Mouse (Mus musculus) adrenal gland, adult 2 months (tissue): ENCODE measurements around the gene Gmip. TPM values are rescaled to one million over a fixed set of nuclear protein-coding genes. Genes with fewer than 3 reads are reported as not detected.
A peak's percentile ranks its signal among the peaks of the same experiment; 100 is the strongest.

Source experiments
- DNase-seq: peaks from one replicate; pipeline ENCODE4 v3.0.0; 2021
- polyA plus RNA-seq: library from polyadenylated mRNA; depleted of rRNA; stranded (reverse); fragments of >200 nt; gene quantifications from 2 replicates; pipeline ENCODE4 v1.2.3, GENCODE M21; 2012
- total RNA-seq, 2 experiments: library from RNA; stranded (reverse); gene quantifications; 2 replicates each; pipeline ENCODE4 v1.2.3; 2021

The Gmip gene
- total and polyA plus RNA-seq, 3 experiments, result 13.5 to 30.3 (median 13.6) TPM

GRCm38 (mm10) chr8:69804537-69804936 is 3.9 kb upstream of the Gmip start:
- no peak for DNase-seq

DNA sequence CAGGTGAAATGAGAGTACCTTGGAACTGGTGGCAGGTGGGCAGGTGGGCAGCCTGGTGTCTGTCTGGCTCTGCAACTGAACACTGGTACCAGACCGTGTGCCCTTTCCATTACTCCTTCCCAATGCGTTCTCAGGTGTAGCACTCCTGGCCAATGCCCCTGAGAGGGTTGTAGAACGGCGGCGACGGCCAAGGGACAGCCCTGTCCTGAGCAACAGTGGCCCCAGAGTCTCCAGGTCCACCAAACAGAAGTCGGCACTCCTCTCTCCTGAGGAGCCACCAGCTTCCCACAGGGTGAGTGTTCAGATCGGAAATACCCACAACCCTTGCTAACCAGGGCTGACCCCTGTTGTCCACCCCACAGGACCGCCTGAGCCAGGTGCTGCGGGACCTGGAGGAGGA is 3.4 kb upstream of the Gmip start:
- DNase-seq, result no peak

DNA sequence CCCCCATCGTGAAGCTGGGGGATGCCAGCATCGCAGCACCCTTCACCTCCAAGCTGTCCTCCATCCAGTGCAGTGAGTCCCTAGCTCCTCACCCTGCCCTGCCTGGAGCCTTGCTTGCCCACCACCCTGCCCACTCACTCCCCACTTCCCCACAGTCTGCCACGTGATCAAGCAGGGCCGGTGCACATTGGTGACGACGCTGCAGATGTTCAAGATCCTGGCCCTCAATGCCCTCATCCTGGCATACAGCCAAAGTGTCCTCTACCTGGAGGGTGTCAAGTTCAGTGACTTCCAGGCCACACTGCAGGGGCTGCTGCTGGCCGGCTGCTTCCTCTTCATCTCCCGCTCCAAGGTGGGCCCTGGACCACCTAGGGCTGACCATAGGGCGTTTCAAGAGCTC is 3.0 kb upstream of the Gmip start:
- no peak for DNase-seq

- peak; percentile 6 for DNase-seq
Observed at GRCm38 (mm10) chr8:69807236-69807635, 1.2 kb upstream of the Gmip start.

DNA sequence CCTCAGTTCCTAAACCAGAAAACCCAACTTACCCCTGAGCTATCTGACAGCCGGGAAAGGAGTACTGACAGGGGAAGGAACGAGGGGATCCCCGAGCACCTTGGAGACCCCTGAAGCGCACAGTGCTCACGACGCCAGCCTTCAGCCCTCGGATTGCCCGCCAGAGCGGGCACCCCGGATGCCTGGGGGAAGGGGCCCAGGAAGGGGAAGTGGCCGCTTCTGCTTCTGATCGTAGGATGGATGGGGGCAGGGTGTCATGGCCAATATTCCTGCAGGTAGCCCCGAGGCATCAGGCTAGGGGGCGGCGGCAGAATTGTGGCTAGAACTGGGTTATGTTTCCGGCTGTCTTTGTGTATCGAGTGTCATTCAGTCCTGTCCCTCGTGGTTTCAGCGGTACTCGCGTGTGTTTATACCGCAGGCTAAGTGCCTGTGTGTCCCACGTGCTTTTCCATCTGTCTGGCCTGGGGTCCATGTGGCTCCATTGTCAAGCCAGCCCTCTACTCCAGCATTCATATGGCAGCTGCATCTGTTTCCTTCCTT is 455 bp downstream of the Gmip start:
- no peak for DNase-seq

- no peak for DNase-seq
Observed at GRCm38 (mm10) chr8:69809820-69810219, 1.3 kb downstream of the Gmip start.

GRCm38 (mm10) chr8:69814881-69815280 is 6.4 kb downstream of the Gmip start:
- no peak for DNase-seq

DNA sequence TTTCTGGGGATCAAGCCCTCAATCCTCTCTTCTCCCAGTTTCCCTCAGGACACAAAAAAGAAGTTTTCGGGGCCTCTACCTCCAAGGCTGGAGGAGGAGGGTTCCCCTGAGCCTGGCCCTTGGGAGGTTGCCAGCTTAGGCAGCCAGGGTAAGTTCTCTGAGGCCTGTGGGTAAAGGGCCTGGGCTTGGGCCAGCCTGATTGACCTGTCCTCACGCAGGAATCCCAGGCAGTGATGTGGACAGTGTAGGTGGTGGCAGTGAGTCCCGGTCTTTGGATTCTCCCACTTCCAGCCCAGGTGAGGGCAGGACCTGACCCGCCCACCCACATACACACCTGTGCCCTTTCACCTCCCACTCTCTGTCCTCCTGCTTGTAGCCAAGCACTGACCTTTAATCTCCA is 6.9 kb downstream of the Gmip start:
- DNase-seq, result no peak

DNA sequence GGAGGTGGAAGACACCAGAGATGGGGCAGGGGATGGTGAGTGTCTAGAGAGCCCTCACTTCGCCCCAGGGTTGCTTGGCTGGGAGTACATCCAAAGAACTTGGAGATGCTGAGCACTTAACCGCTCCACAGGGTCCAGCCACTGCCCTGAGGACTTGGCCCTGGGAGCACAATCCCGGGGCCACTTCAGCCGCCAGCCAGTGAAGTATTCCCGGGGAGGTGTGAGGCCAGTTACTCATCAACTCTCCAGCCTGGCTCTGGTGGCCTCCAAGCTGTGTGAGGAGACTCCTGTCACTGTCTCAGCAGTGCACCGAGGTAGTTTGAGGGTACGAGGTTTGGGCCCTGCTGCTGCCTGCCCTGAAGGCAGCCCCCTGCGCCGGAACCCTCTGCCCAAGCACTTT is 12.0 kb downstream of the Gmip start:
- no peak for DNase-seq

- peak; percentile 70 for DNase-seq
Observed at GRCm38 (mm10) chr8:69821971-69822385, 13.5 kb downstream of the Gmip start.

- peak; percentile 81 for DNase-seq
Observed at GRCm38 (mm10) chr8:69822386-69823191, 14.1 kb downstream of the Gmip start, which contains the start of gene Lpar2. Gene Lpar2, plus strand, starts transcription at chr8:69822429.

DNA sequence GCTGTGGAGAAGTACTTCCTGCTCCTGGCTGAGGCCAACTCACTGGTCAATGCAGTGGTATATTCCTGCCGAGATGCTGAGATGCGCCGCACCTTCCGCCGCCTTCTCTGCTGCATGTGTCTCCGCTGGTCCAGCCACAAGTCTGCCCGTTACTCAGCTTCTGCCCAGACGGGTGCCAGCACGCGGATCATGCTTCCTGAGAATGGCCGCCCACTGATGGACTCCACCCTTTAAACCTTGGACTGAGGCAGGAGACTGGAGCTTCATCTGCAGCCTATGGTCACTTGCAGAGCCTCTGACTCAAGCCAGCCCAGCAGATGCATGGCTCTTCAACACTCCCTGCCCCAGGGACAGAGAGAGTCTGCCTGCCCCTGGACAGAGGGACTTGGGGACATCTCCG is 17.9 kb downstream of the Gmip start:
- DNase-seq, result no peak

DNA sequence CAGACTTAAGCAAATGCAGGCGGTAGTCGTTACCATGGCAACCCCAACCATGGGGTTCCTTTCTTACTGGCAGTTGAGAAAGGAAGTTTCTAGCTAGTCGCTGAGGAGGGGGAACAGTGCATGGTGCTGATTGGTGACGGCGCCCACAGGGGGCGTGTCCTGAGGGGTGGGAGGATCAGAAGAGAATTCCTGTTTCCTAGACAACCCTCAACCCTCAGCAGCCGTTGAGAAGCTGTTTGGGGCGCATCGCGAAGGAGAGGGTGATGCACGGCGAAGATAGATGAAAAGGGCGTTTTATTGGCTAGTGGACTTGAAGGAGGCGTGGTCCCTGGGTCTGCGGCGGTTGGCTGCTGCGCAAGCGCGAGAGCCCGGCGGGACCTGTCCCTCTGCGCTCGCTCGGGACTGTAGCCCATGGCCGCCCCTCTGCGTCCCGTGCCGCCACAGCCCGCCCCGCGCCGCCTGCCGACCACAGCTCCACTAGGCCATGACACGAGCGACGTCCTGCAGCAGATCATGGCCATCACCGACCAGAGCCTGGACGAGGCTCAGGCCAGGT is 23.9 kb downstream of the Gmip start, which contains the start of gene Pbx4:
Gene Pbx4, plus strand, starts transcription at position 194 of the 556 bp plus-strand sequence.
- DNase-seq, result peak; percentile 88

DNA sequence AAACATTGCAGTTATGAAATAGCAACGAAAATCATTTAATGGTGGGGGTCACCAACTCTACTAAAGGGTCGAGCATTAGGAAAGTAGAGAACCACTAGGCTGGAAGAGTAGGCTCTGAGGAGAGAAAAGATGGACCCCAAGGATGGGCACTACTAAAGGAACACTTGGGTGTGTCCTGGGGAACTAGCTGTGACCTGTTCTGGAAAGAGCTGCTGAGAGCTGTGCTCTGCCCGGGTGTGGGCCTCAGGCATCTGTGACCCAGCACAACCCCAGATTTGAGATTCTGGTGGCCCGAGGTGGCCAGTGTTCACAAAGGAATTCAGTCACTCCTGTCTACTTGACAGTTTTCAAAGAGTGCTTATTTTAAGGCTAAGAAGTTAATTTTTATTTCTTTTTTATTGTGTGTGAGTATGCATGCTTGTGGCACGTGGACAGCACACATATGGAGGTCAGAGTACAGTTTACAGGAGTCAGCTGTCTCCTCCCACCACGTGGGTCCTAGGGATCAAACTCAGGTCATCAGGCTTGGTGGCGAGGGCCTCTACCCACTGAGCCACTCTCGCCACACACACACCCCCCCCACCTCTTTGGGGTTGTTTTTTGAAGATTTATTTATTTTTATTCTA is 28.7 kb downstream of the Gmip start:
- DNase-seq, result no peak

DNA sequence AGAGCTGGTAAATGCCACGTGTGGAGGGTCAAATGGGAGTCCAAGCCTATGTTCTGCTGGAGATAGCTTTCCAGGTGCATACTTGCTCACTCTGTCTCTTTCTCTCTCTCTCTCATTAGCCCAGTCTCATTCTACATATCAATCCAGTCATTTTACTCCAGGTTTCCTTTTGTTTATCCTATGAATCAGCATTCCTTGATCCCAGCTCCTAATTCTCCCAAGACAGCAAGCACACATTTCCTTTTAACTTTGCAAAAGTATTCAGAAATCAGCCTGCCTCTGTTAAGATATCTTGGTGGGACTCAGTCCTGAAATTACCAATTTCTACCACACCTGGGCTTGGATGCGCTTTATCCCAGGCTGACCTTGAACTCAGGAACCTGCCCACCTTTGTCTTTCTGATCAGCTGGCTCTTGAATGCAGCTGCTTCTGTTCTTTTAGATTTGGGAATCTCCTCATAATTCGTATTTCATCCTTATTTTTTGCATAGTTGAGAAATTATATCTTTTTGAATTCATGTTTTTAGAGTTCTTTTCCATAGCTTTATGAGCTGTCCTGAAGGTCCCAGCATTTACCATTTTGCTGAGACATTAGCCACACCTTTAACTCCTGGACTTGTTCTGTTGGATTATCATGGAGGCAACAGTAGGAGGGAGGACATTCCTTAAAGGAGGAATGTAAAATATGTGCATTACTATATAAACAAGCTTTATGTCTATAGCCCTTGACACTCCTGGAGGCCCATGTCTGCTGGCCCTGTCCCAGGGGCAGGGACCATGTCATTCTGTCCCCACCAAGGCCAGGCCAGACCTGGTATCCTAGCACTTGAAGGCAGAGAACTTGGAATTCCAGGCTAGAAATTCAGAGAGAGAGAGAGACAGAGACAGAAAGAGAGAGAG is 38.9 kb downstream of the Gmip start:
- DNase-seq, result no peak

- peak; percentile 80 for DNase-seq
Observed at GRCm38 (mm10) chr8:69848951-69849350, 40.5 kb downstream of the Gmip start.

- no peak for DNase-seq
Observed at GRCm38 (mm10) chr8:69849899-69850298, 41.4 kb downstream of the Gmip start.

- DNase-seq, result peak; percentile 50
Observed at GRCm38 (mm10) chr8:69850926-69851506, 42.5 kb downstream of the Gmip start.

DNA sequence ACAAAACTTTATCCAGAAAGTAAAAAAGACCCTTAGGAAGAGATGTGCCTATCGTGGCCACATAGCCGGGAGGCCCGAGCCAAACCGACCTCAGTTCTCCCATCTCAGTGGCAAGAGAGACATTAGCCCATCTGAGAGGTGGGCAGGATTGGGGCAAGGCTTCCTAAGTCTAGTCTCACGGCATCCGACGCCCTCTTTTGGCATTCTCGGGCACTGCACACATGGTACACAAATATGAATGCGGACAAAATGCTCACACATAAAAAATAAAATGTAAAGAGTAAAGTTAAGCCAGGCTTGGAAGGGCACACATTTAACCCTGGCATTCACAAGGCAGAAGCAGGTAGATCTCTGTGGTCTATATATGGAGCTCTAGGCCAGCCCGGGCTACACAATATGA is 45.4 kb downstream of the Gmip start:
- DNase-seq, result no peak

DNA sequence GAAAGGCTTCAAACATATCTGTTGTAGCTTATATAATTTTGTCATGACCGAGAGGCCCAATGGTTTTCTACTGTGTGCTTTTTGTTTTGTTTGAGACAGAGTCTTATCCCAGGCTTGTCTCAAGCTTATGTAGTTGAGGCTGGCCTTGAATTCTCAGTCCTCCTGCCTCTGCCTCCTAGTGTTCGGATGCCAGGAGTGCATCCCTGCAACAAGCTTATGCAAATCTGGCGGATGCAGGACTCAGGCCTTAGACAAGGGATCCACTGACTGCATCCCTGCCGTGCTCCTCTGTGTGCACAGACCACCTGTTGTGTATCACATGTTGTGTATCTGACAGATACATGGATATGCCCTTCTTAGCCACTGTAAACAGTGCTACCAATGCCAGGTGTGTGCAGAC is 52.3 kb downstream of the Gmip start:
- DNase-seq, result no peak

DNA sequence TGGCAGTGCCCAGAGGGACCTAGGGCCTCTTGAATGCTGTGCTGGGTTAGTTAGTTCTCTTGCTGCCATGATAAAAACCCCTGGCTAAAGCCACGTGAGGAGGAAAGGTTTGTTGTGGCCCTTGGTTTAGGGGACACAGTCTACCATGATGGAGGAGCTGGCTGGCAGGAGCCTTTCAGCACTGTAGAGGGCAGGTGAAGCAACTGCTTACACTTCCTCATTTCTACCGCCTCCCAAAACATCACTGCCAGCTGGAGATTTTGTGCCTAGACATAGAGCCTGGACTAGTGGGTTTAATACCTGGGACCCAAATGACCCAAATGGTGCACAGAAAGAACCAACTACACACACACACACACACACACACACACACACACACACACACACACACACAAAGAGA is 52.8 kb downstream of the Gmip start:
- DNase-seq, result no peak
